Mouse (Mus musculus) lung, postnatal 0 days (tissue): Measurements from ENCODE around the gene Cers3.

Experiments
- CTCF ChIP-seq: IDR thresholded peaks from 2 replicates; pipeline ENCODE4 v1.5.1; 2016; ENCODE audit warnings: antibody characterized with exemption, mild to moderate bottlenecking
- EP300 ChIP-seq: IDR thresholded peaks from 2 replicates; pipeline ENCODE4 v1.6.1; 2016; ENCODE audit warnings: antibody characterized with exemption, mild to moderate bottlenecking, control low read depth

DNA sequence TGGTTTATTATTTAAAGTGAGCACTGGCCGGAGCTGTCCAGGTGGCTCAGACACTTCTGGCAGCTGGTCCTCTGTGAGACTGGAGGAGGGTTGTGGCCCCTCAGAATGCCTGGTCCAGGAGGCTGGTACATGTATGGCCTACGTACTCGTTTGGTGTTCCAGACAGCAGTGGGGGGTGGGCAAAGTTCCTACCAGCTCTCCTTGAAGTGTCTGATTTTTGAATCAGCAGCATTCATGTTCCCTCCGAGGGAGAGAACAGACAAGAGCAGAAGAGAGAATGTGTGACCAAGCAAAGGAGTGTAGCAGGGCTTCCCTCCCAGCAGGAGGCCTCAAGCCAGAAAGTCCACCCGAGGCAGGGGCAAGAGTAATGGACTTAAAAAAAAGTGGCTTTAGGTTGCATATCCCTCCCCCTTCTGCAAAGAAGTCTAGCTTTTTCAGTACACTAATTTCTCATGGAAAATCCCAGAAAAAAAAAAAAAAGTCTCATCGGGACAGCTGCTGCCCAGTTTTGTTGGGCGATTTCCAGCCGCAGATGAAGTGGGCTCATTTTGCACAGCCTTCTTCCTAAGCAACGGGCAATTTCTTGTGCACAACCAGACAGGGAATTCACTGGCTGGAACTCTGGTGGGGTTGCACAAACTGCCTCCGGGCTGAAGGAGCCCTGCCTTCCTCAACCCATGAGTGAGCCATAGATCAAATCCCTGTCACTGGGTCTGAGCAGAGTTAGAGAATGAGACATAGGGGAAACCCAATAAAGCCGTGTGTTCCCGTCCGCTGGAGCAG is 124.6 kb downstream of the Cers3 start:
- TF ChIP-seq CTCF = peak; percentile 24
- 0 out of 2 replicates have a peak, but pooled peaks have one; percentile 25 for TF ChIP-seq EP300
